Mouse (Mus musculus) heart, embryonic 16.5 days (tissue): ENCODE results near the gene Rft1. TPM values are rescaled to one million over a fixed set of nuclear protein-coding genes. Genes with fewer than 3 reads are reported as not detected.

Experiments
- ATAC-seq: fragments of 200-750 bp; cut with Nextera tagmentation; replicated peaks from 2 replicates; pipeline ENCODE4 v1.8.0; 2017; ENCODE audit warnings: moderate number of reproducible peaks; ENCODE audit not compliant: insufficient read depth, low FRiP score; ENCODE audit errors: extremely low read depth
- H3K27ac ChIP-seq: fragments of 300-500 bp; sonication (generic); 2 replicates; pipeline ENCODE4 v1.5.1; 2014; ENCODE audit warnings: mild to moderate bottlenecking, low read length, control low read depth, moderate library complexity
- H3K27me3 ChIP-seq: fragments of 300-500 bp; sonication (generic); 2 replicates; pipeline ENCODE4 v1.6.1; 2014; ENCODE audit warnings: low read length, mixed read lengths; ENCODE audit not compliant: control insufficient read depth, insufficient read depth
- H3K36me3 ChIP-seq: fragments of 300-500 bp; sonication (generic); 2 replicates; pipeline ENCODE4 v1.6.1; 2014; ENCODE audit not compliant: control insufficient read depth, insufficient read depth
- H3K4me1 ChIP-seq: fragments of 300-500 bp; sonication (generic); 2 replicates; pipeline ENCODE4 v1.6.1; 2014; ENCODE audit warnings: low read length, mixed read lengths; ENCODE audit not compliant: control insufficient read depth, insufficient read depth
- H3K4me2 ChIP-seq: fragments of 300-500 bp; sonication (generic); 2 replicates; pipeline ENCODE4 v1.6.1; 2014; ENCODE audit warnings: low read depth, mild to moderate bottlenecking, control low read depth, low read length
- H3K4me3 ChIP-seq: fragments of 300-500 bp; sonication (generic); 2 replicates; pipeline ENCODE4 v1.5.1; 2014; ENCODE audit warnings: mild to moderate bottlenecking, control low read depth, low read length
- H3K9ac ChIP-seq: fragments of 300-500 bp; sonication (generic); 2 replicates; pipeline ENCODE4 v1.6.1; 2014; ENCODE audit warnings: low read length, control low read depth
- H3K9me3 ChIP-seq: fragments of 300-500 bp; sonication (generic); replicated peaks from 2 replicates; pipeline ENCODE4 v1.6.1; 2016; ENCODE audit warnings: low read length; ENCODE audit not compliant: control insufficient read depth
- WGBS: fragments of 180-500 bp; shearing (Covaris S2); extraction: QIAGEN DNeasy Blood & Tissue Kit; methylation state at CpG from one replicate; pipeline ENCODE4 v1.1.7; 2014; 5-methylcytosine and 5-hydroxymethylcytosine counted together
- polyA plus RNA-seq: library from polyadenylated mRNA; unstranded; fragments of >200 nt; fragmentation: Nextera tagmentation; extraction: Ambion mirVana; gene quantifications from 2 replicates; pipeline ENCODE4 v1.2.1, GENCODE M21; 2015

Gene Rft1
- polyA plus RNA-seq, 1 experiment from 2014 or later, result 11.3 TPM

- no peak overlapping the region for H3K4me3 ChIP-seq
- no peaks in the 10 kb centered on the region for H3K9me3 ChIP-seq
- peaks cover 6% of the 10 kb centered on the region for H3K4me1 ChIP-seq
- no peaks in the 10 kb centered on the region for H3K27me3 ChIP-seq
- no peak overlapping the region for H3K27ac ChIP-seq
- no peak overlapping the region for H3K9ac ChIP-seq
- ATAC-seq, result no peak
- H3K4me2 ChIP-seq, result no peak overlapping the region
- no peaks in the 10 kb centered on the region for H3K36me3 ChIP-seq
- WGBS, result 82% methylated on average over 8 of the region's 8 CpGs
These were observed 4.4 kb upstream of the Rft1 start for GRCm38 (mm10) chr14:30649745-30650144.

GRCm38 (mm10) chr14:30650969-30651368, 3.2 kb upstream of the Rft1 start:
- no peak overlapping the region for H3K4me2 ChIP-seq
- no peaks in the 10 kb centered on the region for H3K9me3 ChIP-seq
- H3K4me3 ChIP-seq, result no peak overlapping the region
- no peak overlapping the region; the same call in 1 of the 2 replicates for H3K9ac ChIP-seq
- H3K27me3 ChIP-seq, result no peaks in the 10 kb centered on the region
- WGBS, result 10% methylated on average over 4 of the region's 4 CpGs
- peak overlapping the region; percentile 47; the same call in 1 of the 2 replicates for H3K27ac ChIP-seq
- no peaks in the 10 kb centered on the region for H3K36me3 ChIP-seq
- ATAC-seq, result peak; percentile 92
- H3K4me1 ChIP-seq, result peaks cover 10% of the 10 kb centered on the region

- WGBS, result 51% methylated on average over 4 of the region's 4 CpGs
- ATAC-seq, result no peak
These were observed 600 bp downstream of the Rft1 start for GRCm38 (mm10) chr14:30654691-30655228.

GRCm38 (mm10) chr14:30655531-30655930, 1.4 kb downstream of the Rft1 start:
- no peak overlapping the region for H3K4me3 ChIP-seq
- ATAC-seq, result no peak

More at GRCm38 (mm10) chr14:30654691-30655228, 600 bp downstream of the Rft1 start:
- H3K9ac ChIP-seq, result peak overlapping the region; percentile 100
- peak overlapping the region; percentile 90 for H3K27ac ChIP-seq
- H3K4me2 ChIP-seq, result peak overlapping the region; percentile 75
- H3K27me3 ChIP-seq, result no peaks in the 10 kb centered on the region
- peaks cover 10% of the 10 kb centered on the region for H3K4me1 ChIP-seq
- no peaks in the 10 kb centered on the region for H3K9me3 ChIP-seq
- peak overlapping the region; percentile 96 for H3K4me3 ChIP-seq
- H3K36me3 ChIP-seq, result 0 out of 2 replicates have a peak, but pooled peaks cover 4% of the 10 kb centered on the region

GRCm38 (mm10) chr14:30666061-30666460, 11.9 kb downstream of the Rft1 start:
- no peak for ATAC-seq
- Histone ChIP-seq H3K27ac (no peak overlapping the region), H3K4me3 (no peak overlapping the region), H3K27me3 (no peaks in the 10 kb centered on the region), H3K4me1 (no peaks in the 10 kb centered on the region), H3K9ac (no peak overlapping the region), H3K4me2 (no peak overlapping the region), H3K36me3 (peaks cover 53% of the 10 kb centered on the region), H3K9me3 (no peaks in the 10 kb centered on the region)
- WGBS, result 64% methylated on average over 3 of the region's 3 CpGs

More at GRCm38 (mm10) chr14:30655531-30655930, 1.4 kb downstream of the Rft1 start:
- Histone ChIP-seq H3K27me3 (no peaks in the 10 kb centered on the region), H3K9ac (no peak overlapping the region), H3K9me3 (no peaks in the 10 kb centered on the region), H3K4me2 (no peak overlapping the region), H3K36me3 (peaks cover 4% of the 10 kb centered on the region; the same call in 1 of the 2 replicates), H3K4me1 (peaks cover 8% of the 10 kb centered on the region), H3K27ac (no peak overlapping the region)
- 84% methylated on average over 1 of the region's 1 CpGs for WGBS

- Histone ChIP-seq H3K36me3 (peaks cover 49% of the 10 kb centered on the region), H3K4me3 (no peak overlapping the region), H3K4me2 (no peak overlapping the region), H3K4me1 (no peaks in the 10 kb centered on the region), H3K9ac (no peak overlapping the region), H3K9me3 (no peaks in the 10 kb centered on the region), H3K27me3 (no peaks in the 10 kb centered on the region), H3K27ac (no peak overlapping the region)
- ATAC-seq, result no peak
- 83% methylated on average over 4 of the region's 4 CpGs for WGBS
These were observed 12.4 kb downstream of the Rft1 start for GRCm38 (mm10) chr14:30666604-30667003.

GRCm38 (mm10) chr14:30670161-30670560, 16.0 kb downstream of the Rft1 start:
- no peak for ATAC-seq
- H3K4me2 ChIP-seq, result no peak overlapping the region
- H3K9ac ChIP-seq, result no peak overlapping the region
- no peaks in the 10 kb centered on the region for H3K9me3 ChIP-seq
- H3K36me3 ChIP-seq, result peaks cover 36% of the 10 kb centered on the region
- H3K27me3 ChIP-seq, result no peaks in the 10 kb centered on the region
- H3K4me3 ChIP-seq, result no peak overlapping the region
- no peaks in the 10 kb centered on the region for H3K4me1 ChIP-seq
- 88% methylated on average over 6 of the region's 6 CpGs for WGBS
- H3K27ac ChIP-seq, result no peak overlapping the region

- Histone ChIP-seq H3K4me1 (no peaks in the 10 kb centered on the region), H3K27ac (no peak overlapping the region), H3K9ac (no peak overlapping the region), H3K4me3 (no peak overlapping the region), H3K9me3 (no peaks in the 10 kb centered on the region), H3K36me3 (peaks cover 34% of the 10 kb centered on the region), H3K4me2 (no peak overlapping the region), H3K27me3 (no peaks in the 10 kb centered on the region)
- no peak for ATAC-seq
- WGBS, result 73% methylated on average over 15 of the region's 15 CpGs
These were observed 17.2 kb downstream of the Rft1 start for GRCm38 (mm10) chr14:30671095-30671985.

- Histone ChIP-seq H3K4me3 (no peak overlapping the region), H3K4me1 (no peaks in the 10 kb centered on the region), H3K36me3 (peaks cover 29% of the 10 kb centered on the region), H3K9me3 (no peaks in the 10 kb centered on the region), H3K9ac (no peak overlapping the region), H3K4me2 (no peak overlapping the region), H3K27me3 (no peaks in the 10 kb centered on the region), H3K27ac (no peak overlapping the region)
- ATAC-seq, result peak; percentile 78
- 10% methylated on average over 3 of the region's 3 CpGs for WGBS
These were observed 17.8 kb downstream of the Rft1 start for GRCm38 (mm10) chr14:30671986-30672312.
